Mouse (Mus musculus) layer of hippocampus, postnatal 10 days (tissue): ENCODE results near the gene Fam207a. TPM values are rescaled to one million over a fixed set of nuclear protein-coding genes. Genes with fewer than 3 reads are reported as not detected.

ENCODE experiments used
- DNase-seq, 2 experiments: peaks; one replicate each; pipeline ENCODE4 v3.0.0; 2021; ENCODE audit warnings: low spot score in 2 of 2
- total RNA-seq, 2 experiments: library from RNA; stranded (reverse); gene quantifications; 2 replicates each; pipeline ENCODE4 v1.2.3; 2021

Fam207a gene
- total RNA-seq, 2 experiments from 2014 or later = 36.5 to 39.7 TPM

- DNase-seq = no peak
These were observed 60.2 kb downstream of the Fam207a start for GRCm38 (mm10) chr10:77455251-77456010.

- DNase-seq = no peak
These were observed 60.8 kb downstream of the Fam207a start for GRCm38 (mm10) chr10:77454795-77455194.

- DNase-seq = no peak
These were observed 63.8 kb downstream of the Fam207a start for GRCm38 (mm10) chr10:77451822-77452221.

- no peak for DNase-seq
These were observed 65.5 kb downstream of the Fam207a start for GRCm38 (mm10) chr10:77450159-77450464.

- DNase-seq = no peak
These were observed 66.0 kb downstream of the Fam207a start for GRCm38 (mm10) chr10:77449315-77450158.

GRCm38 (mm10) chr10:77448698-77449247 lies 66.8 kb downstream of the Fam207a start:
- DNase-seq = no peak

- no peak for DNase-seq
These were observed 67.4 kb downstream of the Fam207a start for GRCm38 (mm10) chr10:77448209-77448608.

- DNase-seq = no peak
These were observed 67.8 kb downstream of the Fam207a start for GRCm38 (mm10) chr10:77447755-77448154.

GRCm38 (mm10) chr10:77442250-77442649 lies 73.3 kb downstream of the Fam207a start:
- DNase-seq = no peak

GRCm38 (mm10) chr10:77441812-77442211 lies 73.8 kb downstream of the Fam207a start:
- no peak for DNase-seq

- no peak for DNase-seq
These were observed 74.5 kb downstream of the Fam207a start for GRCm38 (mm10) chr10:77440841-77441755.

GRCm38 (mm10) chr10:77440286-77440685 lies 75.3 kb downstream of the Fam207a start:
- no peak for DNase-seq

- DNase-seq = no peak
These were observed 76.6 kb downstream of the Fam207a start for GRCm38 (mm10) chr10:77439026-77439425.

GRCm38 (mm10) chr10:77438021-77438420 lies 77.6 kb downstream of the Fam207a start:
- no peak for DNase-seq

Other genes with a start within 250 kb of the Fam207a start
- 10 to 100 TPM; 72.1 to 77.3 TPM for gene Adarb1, start 97.5 kb downstream of the Fam207a start, total RNA-seq
- gene Itgb2, start 14.5 kb upstream of the Fam207a start, total RNA-seq = 1 to 10 TPM; 3.5 to 3.8 TPM
- 10 to 100 TPM; 71.6 to 82.0 TPM for gene Pttg1ip, start 65.9 kb upstream of the Fam207a start, total RNA-seq
- 100 to 1,000 TPM; 129 to 156 TPM for gene Sumo3, start 90.3 kb upstream of the Fam207a start, total RNA-seq
- gene Gm49325, start 90.4 kb upstream of the Fam207a start, total RNA-seq = 10 to 100 TPM; 17.9 to 34.8 TPM
- 10 to 100 TPM; 46.6 to 54.3 TPM for gene Ube2g2, start 106.5 kb upstream of the Fam207a start, total RNA-seq
- gene Tspear, start 170.8 kb upstream of the Fam207a start, total RNA-seq = not detected
- gene Gm19402, start 175.0 kb upstream of the Fam207a start, total RNA-seq = not detected
- not detected for gene Gm9508, start 181.4 kb upstream of the Fam207a start, total RNA-seq
- not detected for gene Gm10272, start 190.8 kb upstream of the Fam207a start, total RNA-seq
- not detected for gene Gm10024, start 195.7 kb upstream of the Fam207a start, total RNA-seq
- gene Gm10142, start 200.0 kb upstream of the Fam207a start, total RNA-seq = not detected
- not detected for gene Krtap12-1, start 204.8 kb upstream of the Fam207a start, total RNA-seq
- gene Gm10100, start 210.7 kb upstream of the Fam207a start, total RNA-seq = not detected
- not detected for gene Gm18596, start 226.9 kb upstream of the Fam207a start, total RNA-seq
- not detected for gene Gm9736, start 235.6 kb upstream of the Fam207a start, total RNA-seq
- not detected for gene Gm3233, start 243.9 kb upstream of the Fam207a start, total RNA-seq